Mouse (Mus musculus): ENCODE measurements around the gene Nat10. TPM values are rescaled to one million over a fixed set of nuclear protein-coding genes. Genes with fewer than 3 reads are reported as not detected.

Gene Nat10
- polyA plus RNA-seq, 1 experiment from 2014 or later, result 26.7 TPM

DNA sequence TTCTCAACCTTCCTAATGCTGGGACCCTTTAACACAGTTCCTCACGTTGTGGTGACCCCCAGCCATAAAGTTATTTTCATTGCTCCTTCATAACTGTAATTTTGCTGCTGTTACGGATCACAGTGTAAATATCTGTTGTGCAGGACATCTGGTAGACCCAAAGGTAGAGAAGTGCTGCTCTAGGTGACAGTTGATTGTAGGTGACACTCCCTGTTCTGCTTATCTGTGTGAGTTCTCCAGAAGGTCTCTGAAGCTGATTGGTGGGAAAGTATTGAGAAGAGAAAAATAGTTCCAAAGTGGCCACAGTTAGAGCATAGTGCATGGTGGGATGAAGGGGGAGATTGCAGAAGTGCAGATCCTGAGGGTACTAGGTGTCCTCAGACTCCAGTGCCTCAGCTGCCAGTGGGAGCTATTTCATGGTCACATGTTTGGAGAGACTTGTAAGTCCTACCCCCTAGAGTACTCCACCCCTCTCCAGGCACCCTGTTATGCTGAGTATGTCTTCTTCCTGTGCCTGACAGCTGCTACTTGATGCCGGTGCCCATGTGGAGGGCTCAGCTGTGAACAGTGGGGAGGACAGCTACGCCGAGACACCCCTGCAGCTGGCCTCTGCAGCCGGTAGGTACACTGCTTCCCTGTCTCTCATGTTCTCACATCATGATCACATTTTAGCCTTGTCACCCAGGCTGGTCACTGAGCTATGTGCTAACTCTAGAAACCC is 53.9 kb downstream of the Nat10 start:
- peaks cover 5% of the 10 kb centered on the region; the same call in 1 of the 2 replicates for H3K36me3 ChIP-seq (ENCODE audit: control insufficient read depth, insufficient read depth, low read length)
- no peak overlapping the region for H3K4me2 ChIP-seq (ENCODE audit: low read depth)
- H3K9me3 ChIP-seq (ENCODE audit: control insufficient read depth, low read length), result no peaks in the 10 kb centered on the region
- DNase-seq (ENCODE audit: low spot score) (no peak), ATAC-seq (ENCODE audit: insufficient read depth, low FRiP score, low TSS enrichment) (no peak)
- no peak overlapping the region for H3K27ac ChIP-seq (ENCODE audit: low read depth, low read length)
- no peaks in the 10 kb centered on the region for H3K27me3 ChIP-seq (ENCODE audit: control insufficient read depth, insufficient read depth, low read length)
- WGBS, result 79% methylated on average over 6 of the region's 6 CpGs
- no peak overlapping the region for H3K4me3 ChIP-seq (ENCODE audit: low read depth, low read length)
- H3K9ac ChIP-seq (ENCODE audit: low read length), result no peak overlapping the region
- no peaks in the 10 kb centered on the region for H3K4me1 ChIP-seq (ENCODE audit: control insufficient read depth, insufficient read depth, low read length)

DNA sequence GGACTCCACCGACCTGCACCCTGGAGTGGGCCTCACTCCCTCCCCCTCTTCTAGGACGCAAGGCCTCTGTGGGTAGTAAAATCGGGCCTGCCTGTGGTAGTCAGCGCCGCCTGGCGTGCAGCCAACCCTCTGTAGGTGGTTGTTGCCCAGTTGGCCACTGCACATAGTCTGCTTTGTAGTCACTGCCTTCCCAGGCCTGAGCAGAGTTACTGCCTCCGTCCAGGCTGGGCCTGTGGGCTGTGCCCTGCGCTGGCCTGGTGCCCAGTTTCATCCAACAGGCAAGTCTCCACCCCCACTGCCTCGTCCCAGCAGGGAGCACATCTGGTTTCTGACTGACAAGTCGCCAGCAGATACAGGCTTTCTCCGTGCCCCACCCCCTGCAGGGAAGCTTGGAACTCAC is 54.8 kb downstream of the Nat10 start:
- no peaks in the 10 kb centered on the region for H3K4me1 ChIP-seq (ENCODE audit: control insufficient read depth, insufficient read depth, low read length)
- H3K27ac ChIP-seq (ENCODE audit: low read depth, low read length), result no peak overlapping the region
- H3K9ac ChIP-seq (ENCODE audit: low read length), result no peak overlapping the region
- 49% methylated on average over 11 of the region's 11 CpGs for WGBS
- H3K36me3 ChIP-seq (ENCODE audit: control insufficient read depth, insufficient read depth, low read length), result peaks cover 5% of the 10 kb centered on the region; the same call in 1 of the 2 replicates
- ATAC-seq (ENCODE audit: insufficient read depth, low FRiP score, low TSS enrichment) (no peak), DNase-seq (ENCODE audit: low spot score) (peak; percentile 20)
- H3K27me3 ChIP-seq (ENCODE audit: control insufficient read depth, insufficient read depth, low read length), result no peaks in the 10 kb centered on the region
- no peaks in the 10 kb centered on the region for H3K9me3 ChIP-seq (ENCODE audit: control insufficient read depth, low read length)
- H3K4me2 ChIP-seq (ENCODE audit: low read depth), result no peak overlapping the region
- H3K4me3 ChIP-seq (ENCODE audit: low read depth, low read length), result no peak overlapping the region

- DNase-seq (ENCODE audit: low spot score), result no peak
- Histone ChIP-seq H3K36me3 (ENCODE audit: control insufficient read depth, insufficient read depth, low read length) (peaks cover 3% of the 10 kb centered on the region; the same call in 1 of the 2 replicates), H3K27ac (ENCODE audit: low read depth, low read length) (no peak overlapping the region), H3K4me1 (ENCODE audit: control insufficient read depth, insufficient read depth, low read length) (no peaks in the 10 kb centered on the region), H3K4me2 (ENCODE audit: low read depth) (no peak overlapping the region), H3K9ac (ENCODE audit: low read length) (no peak overlapping the region), H3K4me3 (ENCODE audit: low read depth, low read length) (no peak overlapping the region), H3K27me3 (ENCODE audit: control insufficient read depth, insufficient read depth, low read length) (no peaks in the 10 kb centered on the region), H3K9me3 (ENCODE audit: control insufficient read depth, low read length) (no peaks in the 10 kb centered on the region)
- ATAC-seq (ENCODE audit: insufficient read depth, low FRiP score, low TSS enrichment), result no peak
- WGBS, result 81% methylated on average over 4 of the region's 4 CpGs
Observed at GRCm38 (mm10) chr2:103705826-103706225, 55.2 kb downstream of the Nat10 start.

DNA sequence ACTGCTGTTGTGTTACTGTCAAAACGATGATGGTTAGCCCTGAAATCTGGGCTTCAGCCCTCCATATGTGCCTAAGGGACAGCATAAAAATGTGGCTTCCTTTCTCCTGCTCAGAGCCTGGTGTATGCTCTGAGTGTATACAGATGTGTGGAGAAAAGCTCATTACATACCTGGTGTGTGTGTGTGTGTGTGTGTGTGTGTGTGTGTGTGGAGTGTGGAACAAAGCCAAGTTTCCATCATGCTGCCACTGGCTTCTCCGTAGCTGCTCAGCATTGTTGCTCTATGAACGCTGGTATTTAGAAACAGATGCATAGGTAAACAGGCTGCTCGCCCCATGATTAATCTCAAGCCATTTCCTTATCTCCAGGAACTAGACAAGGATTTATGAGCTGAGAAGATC is 57.2 kb downstream of the Nat10 start:
- Histone ChIP-seq H3K9me3 (ENCODE audit: control insufficient read depth, low read length) (no peaks in the 10 kb centered on the region), H3K36me3 (ENCODE audit: control insufficient read depth, insufficient read depth, low read length) (0 out of 2 replicates have a peak, but pooled peaks cover 3% of the 10 kb centered on the region), H3K27ac (ENCODE audit: low read depth, low read length) (no peak overlapping the region), H3K4me1 (ENCODE audit: control insufficient read depth, insufficient read depth, low read length) (no peaks in the 10 kb centered on the region), H3K4me3 (ENCODE audit: low read depth, low read length) (no peak overlapping the region), H3K27me3 (ENCODE audit: control insufficient read depth, insufficient read depth, low read length) (no peaks in the 10 kb centered on the region), H3K9ac (ENCODE audit: low read length) (no peak overlapping the region), H3K4me2 (ENCODE audit: low read depth) (no peak overlapping the region)
- DNase-seq (ENCODE audit: low spot score) (no peak), ATAC-seq (ENCODE audit: insufficient read depth, low FRiP score, low TSS enrichment) (no peak)
- WGBS, result 80% methylated on average over 4 of the region's 4 CpGs

GRCm38 (mm10) chr2:103703336-103703735 is 57.7 kb downstream of the Nat10 start:
- Histone ChIP-seq H3K4me3 (ENCODE audit: low read depth, low read length) (no peak overlapping the region), H3K9me3 (ENCODE audit: control insufficient read depth, low read length) (no peaks in the 10 kb centered on the region), H3K36me3 (ENCODE audit: control insufficient read depth, insufficient read depth, low read length) (0 out of 2 replicates have a peak, but pooled peaks cover 3% of the 10 kb centered on the region), H3K27ac (ENCODE audit: low read depth, low read length) (no peak overlapping the region), H3K4me2 (ENCODE audit: low read depth) (no peak overlapping the region), H3K4me1 (ENCODE audit: control insufficient read depth, insufficient read depth, low read length) (no peaks in the 10 kb centered on the region), H3K27me3 (ENCODE audit: control insufficient read depth, insufficient read depth, low read length) (no peaks in the 10 kb centered on the region), H3K9ac (ENCODE audit: low read length) (no peak overlapping the region)
- no peak for DNase-seq (ENCODE audit: low spot score)
- WGBS, result 81% methylated on average over 10 of the region's 10 CpGs
- ATAC-seq (ENCODE audit: insufficient read depth, low FRiP score, low TSS enrichment), result no peak

DNA sequence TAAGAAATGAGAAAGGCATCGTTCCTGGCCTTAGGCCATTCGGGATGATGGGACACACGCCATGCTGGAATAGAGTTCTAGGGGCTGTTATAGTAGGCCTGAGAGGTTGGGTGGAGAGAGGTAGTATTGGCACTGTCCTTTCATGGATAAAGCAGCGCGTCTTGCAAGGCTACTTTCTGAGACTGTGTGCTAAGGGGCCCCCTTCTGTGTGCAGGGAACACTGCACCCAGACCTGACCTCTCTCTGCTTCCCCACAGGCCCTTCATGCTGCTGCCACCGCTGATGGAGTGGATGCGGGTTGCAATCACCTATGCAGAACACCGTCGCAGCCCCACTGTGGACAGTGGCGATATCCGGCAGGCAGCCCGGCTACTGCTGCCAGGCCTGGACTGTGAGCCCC is 60.6 kb downstream of the Nat10 start:
- DNase-seq (ENCODE audit: low spot score) (peak; percentile 34), ATAC-seq (ENCODE audit: insufficient read depth, low FRiP score, low TSS enrichment) (no peak)
- 86% methylated on average over 12 of the region's 12 CpGs for WGBS

DNA sequence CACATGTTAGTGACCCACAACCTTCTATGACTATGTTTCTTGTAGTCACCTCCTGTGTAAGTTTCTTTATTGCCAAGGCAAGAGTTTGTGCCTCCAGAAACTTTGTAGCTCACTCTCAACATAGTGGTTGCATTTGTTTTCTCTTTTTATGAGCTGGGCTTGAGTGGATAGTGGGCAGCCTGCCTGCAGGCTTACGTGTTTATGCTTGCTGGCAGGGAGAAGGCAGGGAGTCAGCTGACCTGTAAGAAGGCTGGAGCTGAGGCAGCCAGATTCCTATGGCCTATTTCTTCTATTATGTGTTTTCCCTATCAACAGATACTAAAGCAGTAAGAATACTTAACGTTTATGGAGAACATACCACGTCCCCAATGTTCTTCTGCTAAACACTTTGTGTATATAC is 64.9 kb downstream of the Nat10 start:
- Histone ChIP-seq H3K9ac (ENCODE audit: low read length) (no peak overlapping the region), H3K4me2 (ENCODE audit: low read depth) (no peak overlapping the region), H3K27me3 (ENCODE audit: control insufficient read depth, insufficient read depth, low read length) (no peaks in the 10 kb centered on the region), H3K9me3 (ENCODE audit: control insufficient read depth, low read length) (no peaks in the 10 kb centered on the region), H3K4me3 (ENCODE audit: low read depth, low read length) (no peak overlapping the region), H3K27ac (ENCODE audit: low read depth, low read length) (no peak overlapping the region), H3K36me3 (ENCODE audit: control insufficient read depth, insufficient read depth, low read length) (no peaks in the 10 kb centered on the region), H3K4me1 (ENCODE audit: control insufficient read depth, insufficient read depth, low read length) (no peaks in the 10 kb centered on the region)
- DNase-seq (ENCODE audit: low spot score), result no peak
- no peak for ATAC-seq (ENCODE audit: insufficient read depth, low FRiP score, low TSS enrichment)
- WGBS, result 81% methylated on average over 3 of the region's 3 CpGs

More for the DNA sequence above, 60.6 kb downstream of the Nat10 start:
- Histone ChIP-seq H3K4me2 (ENCODE audit: low read depth) (no peak overlapping the region), H3K36me3 (ENCODE audit: control insufficient read depth, insufficient read depth, low read length) (no peaks in the 10 kb centered on the region), H3K9me3 (ENCODE audit: control insufficient read depth, low read length) (no peaks in the 10 kb centered on the region), H3K27ac (ENCODE audit: low read depth, low read length) (no peak overlapping the region), H3K4me3 (ENCODE audit: low read depth, low read length) (no peak overlapping the region), H3K9ac (ENCODE audit: low read length) (no peak overlapping the region), H3K27me3 (ENCODE audit: control insufficient read depth, insufficient read depth, low read length) (no peaks in the 10 kb centered on the region), H3K4me1 (ENCODE audit: control insufficient read depth, insufficient read depth, low read length) (no peaks in the 10 kb centered on the region)

- ATAC-seq (ENCODE audit: insufficient read depth, low FRiP score, low TSS enrichment) (no peak), DNase-seq (ENCODE audit: low spot score) (no peak)
- H3K9ac ChIP-seq (ENCODE audit: low read length), result no peak overlapping the region
- no peak overlapping the region for H3K4me2 ChIP-seq (ENCODE audit: low read depth)
- no peak overlapping the region for H3K27ac ChIP-seq (ENCODE audit: low read depth, low read length)
- H3K36me3 ChIP-seq (ENCODE audit: control insufficient read depth, insufficient read depth, low read length), result no peaks in the 10 kb centered on the region
- WGBS, result 77% methylated on average over 4 of the region's 4 CpGs
- H3K4me3 ChIP-seq (ENCODE audit: low read depth, low read length), result no peak overlapping the region
- 0 out of 2 replicates have a peak, but pooled peaks cover 4% of the 10 kb centered on the region for H3K4me1 ChIP-seq (ENCODE audit: control insufficient read depth, insufficient read depth, low read length)
- H3K27me3 ChIP-seq (ENCODE audit: control insufficient read depth, insufficient read depth, low read length), result no peaks in the 10 kb centered on the region
- no peaks in the 10 kb centered on the region for H3K9me3 ChIP-seq (ENCODE audit: control insufficient read depth, low read length)
Observed at GRCm38 (mm10) chr2:103694777-103695563, 66.1 kb downstream of the Nat10 start.

All from neural tube, embryonic 11.5 days (tissue).